Mouse (Mus musculus) lung, adult 2 months (tissue): ENCODE results near the gene 4930407I10Rik. TPM values are rescaled to one million over a fixed set of nuclear protein-coding genes. Genes with fewer than 3 reads are reported as not detected.

ENCODE experiments used
- DNase-seq: peaks from one replicate; pipeline ENCODE4 v3.0.0; 2022
- H3K4me1 ChIP-seq: fragments of 200-500 bp; 2 replicates; pipeline ENCODE4 v1.6.1; 2011; ENCODE audit warnings: low read length; ENCODE audit not compliant: control insufficient read depth, insufficient read depth
- H3K4me3 ChIP-seq: fragments of 200-500 bp; replicated peaks from 2 replicates; pipeline ENCODE3; 2011; ENCODE audit warnings: low read depth, mild to moderate bottlenecking, control low read depth, low read length; ENCODE audit errors: extremely low read depth
- CTCF ChIP-seq: fragments of 200-500 bp; IDR thresholded peaks from 2 replicates; pipeline ENCODE4 v1.5.1; 2011; ENCODE audit warnings: mild to moderate bottlenecking, low read length, control low read depth; ENCODE audit not compliant: insufficient read depth
- POLR2A ChIP-seq: fragments of 200-500 bp; IDR thresholded peaks from 2 replicates; pipeline ENCODE4 v1.6.1; 2011; ENCODE audit warnings: low read depth, mild to moderate bottlenecking, control low read depth, low read length, borderline replicate concordance; ENCODE audit errors: extremely low read depth
- WGBS: fragments of 180-500 bp; shearing (Covaris S2); methylation state at CpG from one replicate; pipeline ENCODE4 v1.1.7; 2018; 5-methylcytosine and 5-hydroxymethylcytosine counted together
- polyA plus RNA-seq: library from polyadenylated mRNA; depleted of rRNA; stranded (reverse); fragments of >200 nt; gene quantifications from 2 replicates; pipeline ENCODE4 v1.2.3, GENCODE M21; 2012; rRNA removed

The 4930407I10Rik gene
- not detected in 2 replicates for polyA plus RNA-seq

DNA sequence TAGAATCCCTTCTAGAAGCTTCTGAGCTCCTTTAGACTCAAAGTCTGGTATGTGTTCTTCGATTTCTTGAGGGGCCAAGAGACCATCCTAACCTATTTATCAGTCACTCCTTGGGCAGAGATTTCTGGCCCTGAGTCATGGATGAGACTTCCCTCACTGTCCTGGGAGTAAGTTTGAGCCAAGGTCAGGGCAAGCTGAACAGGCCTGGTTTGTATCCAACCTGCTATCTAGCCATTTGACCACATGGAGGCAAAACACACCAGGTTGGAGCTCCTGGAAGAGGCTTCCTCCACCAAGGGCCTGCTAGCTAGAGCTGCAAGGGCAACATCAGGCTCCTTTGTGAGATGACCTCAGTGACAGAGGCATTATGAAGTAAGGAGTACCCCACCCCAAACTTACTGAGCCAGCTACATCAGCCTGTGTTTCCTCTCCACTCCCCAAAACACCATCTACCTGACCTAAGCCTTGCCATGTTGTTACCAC is at the start of gene 4930407I10Rik:
Gene 4930407I10Rik, plus strand, starts transcription at position 433 of the 483 bp plus-strand sequence.
- no peaks in the 10 kb centered on the region for H3K4me1 ChIP-seq
- TF ChIP-seq POLR2A: no peak
- no peak for TF ChIP-seq CTCF
- no peak for DNase-seq
- no peak within 1 kb of the TSS for H3K4me3 ChIP-seq
- WGBS: 69% methylated on average over 1 of the region's 1 CpGs

DNA sequence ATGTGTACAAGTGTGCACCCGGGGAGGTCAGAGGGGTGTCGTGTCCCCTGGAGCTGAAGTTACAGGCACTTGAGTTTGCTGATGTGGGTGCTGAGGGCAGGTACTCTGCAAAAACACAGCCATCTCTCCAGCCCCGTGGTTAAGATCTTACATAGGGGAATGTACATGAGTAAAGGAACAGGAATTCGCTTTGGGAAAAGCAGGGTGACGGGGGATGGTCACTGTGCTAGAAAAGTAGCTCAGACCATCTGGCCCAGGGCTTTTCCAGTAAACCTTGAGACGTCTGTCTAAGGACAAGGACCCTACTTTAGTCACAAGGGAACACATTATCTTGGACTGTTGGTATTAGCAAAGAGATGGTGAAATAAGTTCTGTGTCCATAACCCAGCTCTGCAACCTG is 47.0 kb upstream of the 4930407I10Rik start:
- no peak for TF ChIP-seq CTCF
- no peak for TF ChIP-seq POLR2A
- no peak overlapping the region for H3K4me3 ChIP-seq
- no peak for DNase-seq
- 76% methylated on average over 6 of the region's 6 CpGs for WGBS
- H3K4me1 ChIP-seq: peaks cover 7% of the 10 kb centered on the region

DNA sequence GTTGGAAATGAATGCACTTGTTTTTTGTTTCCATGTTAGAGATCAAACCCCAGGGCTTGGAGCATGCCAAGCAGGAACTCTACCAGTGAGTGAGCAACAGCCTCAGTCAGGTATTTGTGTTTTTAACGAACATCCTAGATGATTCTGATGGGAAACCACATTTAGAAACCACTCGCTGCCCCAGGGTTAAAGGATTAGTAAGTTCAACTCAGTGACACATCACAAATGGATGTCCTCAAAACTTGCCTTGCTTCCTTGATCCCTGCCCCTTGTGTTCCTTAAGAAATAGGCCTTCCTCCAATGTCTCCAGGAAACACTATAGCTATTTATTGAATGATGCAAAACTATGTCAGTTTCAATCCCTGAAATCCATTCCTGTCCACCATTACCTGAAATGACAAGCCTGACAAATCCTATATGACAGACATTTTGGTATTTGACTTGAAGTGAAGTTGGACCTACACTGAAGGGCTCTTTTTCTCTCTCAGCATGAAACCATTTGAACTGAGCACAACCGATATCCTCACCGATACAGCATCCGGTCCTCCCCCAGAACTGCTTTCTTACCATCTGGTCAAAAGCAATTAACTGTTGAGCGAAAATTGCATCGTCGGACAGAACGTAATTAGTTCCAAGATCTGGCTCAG is 44.1 kb upstream of the 4930407I10Rik start:
- DNase-seq: no peak
- 16% methylated on average over 9 of the region's 9 CpGs for WGBS

DNA sequence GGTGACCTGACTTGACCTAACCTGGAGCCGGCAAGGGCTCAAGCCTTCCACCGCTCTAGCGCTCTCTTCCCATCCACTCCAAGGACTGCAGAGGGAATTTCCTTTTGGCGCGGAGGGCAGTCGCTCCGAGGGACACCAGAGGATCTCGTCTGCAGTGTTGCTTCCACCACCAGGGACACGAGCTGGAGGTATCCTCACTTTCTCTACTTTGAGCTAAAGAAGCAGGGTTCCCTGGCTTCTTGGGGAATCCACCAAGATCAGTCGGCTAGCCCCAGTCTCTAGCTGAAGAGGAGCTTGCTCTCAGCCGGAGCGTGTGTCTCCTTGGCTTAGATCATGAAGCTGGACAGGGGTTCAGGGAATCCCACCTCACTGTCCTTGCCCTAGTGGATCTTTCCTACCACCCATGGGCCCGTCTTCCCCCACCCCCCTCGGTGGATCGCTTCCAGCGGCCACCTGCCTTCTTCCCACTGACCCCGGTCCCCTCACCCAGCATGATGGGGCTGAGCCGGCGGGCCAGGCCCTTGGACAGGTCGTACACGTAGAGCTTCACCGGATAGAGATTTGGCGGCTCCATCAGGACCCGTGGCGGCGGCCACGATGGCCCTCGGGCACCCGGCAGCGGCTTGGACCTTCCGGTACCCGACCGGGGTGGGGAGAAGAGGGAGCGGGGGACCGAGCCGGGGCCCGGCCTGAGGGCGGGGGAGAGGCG is 43.4 kb upstream of the 4930407I10Rik start:
- WGBS: under 1% methylated on average over 39 of the region's 39 CpGs
- no peak for TF ChIP-seq POLR2A
- TF ChIP-seq CTCF: no peak
- DNase-seq: peak; percentile 44

More for the DNA sequence above, 44.1 kb upstream of the 4930407I10Rik start:
- peak overlapping the region; percentile 87 for H3K4me3 ChIP-seq
- TF ChIP-seq CTCF (no peak), POLR2A (no peak)
- H3K4me1 ChIP-seq: peaks cover 7% of the 10 kb centered on the region

DNA sequence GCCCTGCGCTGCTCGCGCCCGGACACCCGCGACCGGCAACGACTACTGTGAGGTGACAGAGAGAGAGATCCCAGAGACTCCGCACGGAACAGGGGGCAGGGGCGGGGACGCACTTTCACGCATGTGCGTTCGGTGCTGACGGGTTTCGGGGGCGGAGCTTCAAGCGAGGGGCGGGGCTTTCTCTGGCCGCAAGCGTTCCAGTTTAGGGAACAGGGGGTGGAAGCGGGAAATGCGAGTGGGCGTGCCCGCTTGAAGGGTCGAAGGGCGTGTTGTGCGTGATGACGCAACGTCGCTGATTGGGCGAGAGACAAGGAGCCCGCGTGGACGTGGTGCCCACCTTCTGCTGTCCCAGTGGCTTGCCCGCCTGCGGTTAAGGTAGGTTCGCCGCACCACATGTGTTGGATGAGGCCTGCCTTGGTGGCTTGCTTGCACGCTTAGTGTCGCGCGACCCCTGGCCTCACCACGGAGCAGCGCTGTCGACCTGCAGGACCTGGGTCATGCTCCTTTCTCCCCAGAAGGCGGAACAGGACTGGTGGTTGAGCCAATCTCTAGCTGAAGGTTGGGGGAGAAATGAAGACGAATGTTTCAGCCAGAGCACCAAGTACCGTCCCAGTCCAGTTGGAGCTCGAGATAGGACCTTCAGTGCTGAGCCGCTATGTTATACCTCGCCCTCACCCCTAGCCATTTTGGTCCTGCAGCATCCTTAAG is 42.7 kb upstream of the 4930407I10Rik start:
- peak; percentile 100 for DNase-seq
- TF ChIP-seq CTCF (no peak), POLR2A (peak; percentile 81; the same call in 1 of the 2 replicates)
- Histone ChIP-seq H3K4me1 (peaks cover 7% of the 10 kb centered on the region), H3K4me3 (peak overlapping the region; percentile 87)
- under 1% methylated on average over 53 of the region's 53 CpGs for WGBS

More for the DNA sequence above, 43.4 kb upstream of the 4930407I10Rik start:
- H3K4me1 ChIP-seq: peaks cover 7% of the 10 kb centered on the region
- peak overlapping the region; percentile 87 for H3K4me3 ChIP-seq

DNA sequence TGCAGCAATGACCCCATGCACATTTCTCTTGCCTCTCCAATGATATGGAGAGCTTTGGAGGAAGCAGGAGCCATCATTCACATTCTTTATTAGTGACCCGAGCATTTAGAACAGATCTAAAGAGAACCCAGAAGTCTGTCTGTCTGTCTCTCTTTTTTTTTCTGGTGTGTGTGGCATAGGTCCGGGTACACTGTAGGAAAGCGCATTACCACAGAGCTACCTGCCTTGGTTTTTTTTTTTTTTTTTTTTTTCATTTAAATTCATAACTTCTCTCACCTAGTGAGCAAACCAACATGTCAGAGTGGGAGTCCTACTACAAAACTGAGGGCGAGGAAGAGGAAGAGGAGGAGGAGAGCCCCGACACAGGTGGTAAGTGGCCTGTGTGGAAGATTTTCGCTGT is 42.1 kb upstream of the 4930407I10Rik start:
- H3K4me1 ChIP-seq: peaks cover 7% of the 10 kb centered on the region
- no peak for DNase-seq
- H3K4me3 ChIP-seq: peak overlapping the region; percentile 87
- TF ChIP-seq POLR2A (no peak), CTCF (no peak)
- WGBS: 8% methylated on average over 6 of the region's 6 CpGs

DNA sequence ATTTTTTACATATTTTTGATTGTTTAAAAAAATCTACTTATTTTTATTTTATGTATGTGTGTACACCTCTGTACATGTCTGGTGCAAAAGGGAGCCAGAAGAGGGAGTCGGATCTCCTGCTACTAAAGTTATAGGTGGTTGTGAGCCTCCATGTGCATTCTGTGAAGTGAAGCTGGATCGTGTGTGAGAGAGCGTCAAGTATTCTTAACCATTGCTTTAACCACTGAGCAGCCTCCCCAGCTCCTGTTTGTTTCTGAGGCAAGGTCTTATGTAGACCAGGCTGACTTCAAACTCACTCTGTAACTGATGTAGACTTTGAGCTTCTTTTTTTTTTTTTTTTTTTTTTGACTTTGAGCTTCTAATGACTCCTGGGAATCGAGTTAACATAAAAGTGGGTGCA is 41.5 kb upstream of the 4930407I10Rik start:
- Histone ChIP-seq H3K4me3 (no peak overlapping the region), H3K4me1 (peaks cover 7% of the 10 kb centered on the region)
- no peak for DNase-seq
- WGBS: 54% methylated on average over 4 of the region's 4 CpGs
- TF ChIP-seq POLR2A (no peak), CTCF (no peak)

DNA sequence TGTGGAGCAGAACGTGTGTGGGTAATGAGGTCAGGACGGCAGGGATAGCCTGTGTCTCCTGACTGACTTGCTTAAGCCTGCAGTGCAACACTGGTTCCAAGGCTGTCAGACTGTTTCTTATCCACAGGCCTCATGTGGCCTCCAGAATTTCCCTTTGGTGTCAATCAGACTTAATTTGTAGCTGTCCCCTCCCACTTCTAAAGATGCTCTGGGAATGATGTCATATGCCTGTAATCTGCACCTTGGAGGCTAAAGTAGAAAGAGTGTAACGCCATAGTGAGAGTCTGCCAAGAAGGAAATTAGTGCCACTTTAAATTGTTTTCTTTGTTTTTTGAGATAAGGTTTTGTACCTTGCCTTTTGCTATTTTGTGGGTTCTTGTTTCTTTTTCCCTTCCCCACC is 39.7 kb upstream of the 4930407I10Rik start:
- no peak overlapping the region for H3K4me3 ChIP-seq
- peaks cover 5% of the 10 kb centered on the region for H3K4me1 ChIP-seq
- no peak for TF ChIP-seq POLR2A
- no peak for TF ChIP-seq CTCF
- DNase-seq: no peak
- 74% methylated on average over 3 of the region's 3 CpGs for WGBS

DNA sequence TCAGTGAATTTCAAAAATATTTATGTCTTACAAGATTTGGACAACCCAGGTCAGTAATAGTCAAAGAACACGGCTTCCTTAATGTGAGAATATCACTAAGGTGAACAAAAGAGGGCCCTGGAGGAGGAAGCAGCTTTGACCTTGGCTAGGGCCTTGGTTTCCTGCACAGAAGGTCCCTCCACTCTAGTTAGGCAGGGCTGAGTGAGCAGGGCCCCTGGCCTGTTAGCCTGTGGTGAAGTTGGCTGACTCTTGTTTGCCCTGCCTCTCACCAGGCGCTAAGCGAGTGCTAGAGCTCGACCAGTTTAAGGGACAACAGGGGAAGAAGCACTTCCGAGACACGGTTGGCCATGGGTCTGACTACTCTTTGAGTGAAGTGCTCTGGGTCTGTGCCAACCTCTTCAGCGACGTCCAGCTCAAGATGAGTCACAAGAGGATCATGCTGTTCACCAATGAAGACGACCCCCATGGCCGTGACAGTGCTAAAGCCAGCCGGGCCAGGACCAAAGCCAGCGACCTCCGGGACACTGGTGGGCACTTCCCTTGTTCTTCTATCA is 36.3 kb upstream of the 4930407I10Rik start:
- DNase-seq: no peak
- TF ChIP-seq CTCF: no peak
- H3K4me3 ChIP-seq: no peak overlapping the region

More for the DNA sequence above, 36.3 kb upstream of the 4930407I10Rik start:
- no peaks in the 10 kb centered on the region for H3K4me1 ChIP-seq
- WGBS: 44% methylated on average over 13 of the region's 13 CpGs
